Mouse (Mus musculus) myocyte (in vitro differentiated cells): ENCODE results near the gene Akap13. TPM values are rescaled to one million over a fixed set of nuclear protein-coding genes. Genes with fewer than 3 reads are reported as not detected.

Experiments
- H3K27me3 ChIP-seq: one replicate; pipeline ENCODE4 v1.6.1; 2011; ENCODE audit not compliant: control insufficient read depth, insufficient read depth, insufficient read length
- H3K36me3 ChIP-seq: one replicate; pipeline ENCODE4 v1.6.1; 2011; ENCODE audit not compliant: control insufficient read depth, insufficient read depth
- H3K4me2 ChIP-seq: one replicate; pipeline ENCODE4 v1.6.1; 2011; ENCODE audit warnings: low read depth, control low read depth
- H3K4me3 ChIP-seq: one replicate; pipeline ENCODE4 v1.5.1; 2011; ENCODE audit warnings: mild to moderate bottlenecking, control low read depth, moderate library complexity
- H3K79me2 ChIP-seq: one replicate; pipeline ENCODE4 v1.6.1; 2011; ENCODE audit not compliant: control insufficient read depth, insufficient read depth
- H3ac ChIP-seq: one replicate; pipeline ENCODE4 v1.6.1; 2011; ENCODE audit not compliant: control insufficient read depth, insufficient read length
- CEBPB ChIP-seq: IDR thresholded peaks from 2 replicates; pipeline ENCODE4 v1.6.1; 2011; ENCODE audit warnings: mild to moderate bottlenecking, moderate library complexity; ENCODE audit not compliant: poor library complexity, insufficient read depth, severe bottlenecking
- E2F4 ChIP-seq: IDR thresholded peaks from one replicate; pipeline ENCODE4 v1.6.1; 2011; ENCODE audit warnings: mild to moderate bottlenecking, control low read depth, moderate library complexity; ENCODE audit not compliant: insufficient read depth
- MAX ChIP-seq: IDR thresholded peaks from one replicate; pipeline ENCODE4 v1.6.1; 2011; ENCODE audit warnings: low read depth, mild to moderate bottlenecking, control low read depth
- MYOD1 ChIP-seq, 3 experiments: IDR thresholded peaks; one replicate each; pipeline ENCODE4 v1.6.1; 2011; ENCODE audit warnings: control low read depth in 2 of 3, low read depth in 2 of 3, mild to moderate bottlenecking in 2 of 3, moderate library complexity in 1 of 3; ENCODE audit not compliant: insufficient read length in 2 of 3, control insufficient read depth in 1 of 3
- MYOG ChIP-seq, 3 experiments: IDR thresholded peaks; one replicate each; pipeline ENCODE4 v1.6.1; 2011; ENCODE audit warnings: control low read depth in 2 of 3, low read depth in 2 of 3, mild to moderate bottlenecking in 2 of 3; ENCODE audit not compliant: insufficient read length in 2 of 3, control insufficient read depth in 1 of 3, insufficient read depth in 1 of 3
- POLR2A ChIP-seq: IDR thresholded peaks from one replicate; pipeline ENCODE4 v1.6.1; 2011; ENCODE audit warnings: low read depth, mild to moderate bottlenecking, control low read depth, moderate library complexity; ENCODE audit not compliant: insufficient read length
- POLR2AphosphoS2 ChIP-seq: IDR thresholded peaks from one replicate; pipeline ENCODE4 v1.6.1; 2011; ENCODE audit warnings: low read depth, control low read depth; ENCODE audit not compliant: insufficient read length
- REST ChIP-seq: IDR thresholded peaks from one replicate; pipeline ENCODE4 v1.6.1; 2011; ENCODE audit warnings: mild to moderate bottlenecking, control low read depth, moderate library complexity; ENCODE audit not compliant: insufficient read depth, insufficient read length
- SRF ChIP-seq: IDR thresholded peaks from one replicate; pipeline ENCODE4 v1.6.1; 2011; ENCODE audit warnings: low read depth; ENCODE audit not compliant: control insufficient read depth, insufficient read length
- TCF12 ChIP-seq: IDR thresholded peaks from one replicate; pipeline ENCODE4 v1.6.1; 2011; ENCODE audit warnings: mild to moderate bottlenecking, control low read depth; ENCODE audit not compliant: poor library complexity, insufficient read depth, severe bottlenecking
- TCF3 ChIP-seq: IDR thresholded peaks from one replicate; pipeline ENCODE4 v1.6.1; 2011; ENCODE audit warnings: low read depth, control low read depth; ENCODE audit not compliant: insufficient read length
- USF1 ChIP-seq: IDR thresholded peaks from one replicate; pipeline ENCODE4 v1.6.1; 2011; ENCODE audit warnings: low read depth, mild to moderate bottlenecking, control low read depth, moderate library complexity
- polyA plus RNA-seq: library from polyadenylated mRNA; unstranded; fragments of >200 nt; fragmentation: generic; extraction: Trizol; gene quantifications from one replicate; pipeline ENCODE4 v1.2.1, GENCODE M21; 2012; ENCODE audit warnings: missing spikeins

Gene Akap13
- polyA plus RNA-seq, 1 experiment, result 13.9 TPM

DNA sequence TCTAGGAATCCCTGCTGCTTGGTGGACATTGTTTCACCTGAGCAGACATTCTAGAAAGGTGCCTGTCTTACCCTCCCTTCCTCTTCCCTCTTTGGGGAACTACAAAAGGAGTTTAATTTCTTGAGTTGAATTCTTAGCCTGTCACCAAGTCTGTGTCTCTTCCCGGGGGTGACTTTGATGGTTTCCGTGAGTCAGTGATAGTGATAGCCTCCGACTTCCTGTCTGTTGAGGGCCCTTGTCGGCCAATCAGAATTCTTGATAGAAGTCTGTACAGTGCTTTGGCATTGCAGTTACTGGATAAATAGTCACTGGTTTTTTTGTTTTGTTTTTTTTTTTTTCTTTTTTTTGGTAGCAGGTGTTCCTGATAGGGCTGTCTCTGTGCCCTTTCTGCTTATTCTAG is 116.8 kb downstream of the Akap13 start:
- Histone ChIP-seq H3K4me2 (no peak overlapping the region), H3ac (no peak overlapping the region), H3K4me3 (no peak overlapping the region), H3K36me3 (no peaks in the 10 kb centered on the region), H3K27me3 (no peaks in the 10 kb centered on the region), H3K79me2 (peaks cover 48% of the 10 kb centered on the region)
- TF ChIP-seq MYOG (IDR thresholded peaks at IDR 0.05; ENCODE audit: control insufficient read depth in 1 of 3, insufficient read depth in 1 of 3, insufficient read length in 2 of 3, low read depth in 2 of 3), result no peak
- no peak for TF ChIP-seq USF1
- no peak for TF ChIP-seq MYOD1 (IDR thresholded peaks at IDR 0.05; ENCODE audit: control insufficient read depth in 1 of 3, insufficient read length in 2 of 3, low read depth in 2 of 3)
- no peak for TF ChIP-seq SRF
- TF ChIP-seq E2F4, result no peak
- TF ChIP-seq POLR2A, result no peak
- no peak for TF ChIP-seq MAX
- TF ChIP-seq CEBPB, result no peak
- TF ChIP-seq REST, result no peak
- no peak for TF ChIP-seq TCF12
- no peak for TF ChIP-seq TCF3

DNA sequence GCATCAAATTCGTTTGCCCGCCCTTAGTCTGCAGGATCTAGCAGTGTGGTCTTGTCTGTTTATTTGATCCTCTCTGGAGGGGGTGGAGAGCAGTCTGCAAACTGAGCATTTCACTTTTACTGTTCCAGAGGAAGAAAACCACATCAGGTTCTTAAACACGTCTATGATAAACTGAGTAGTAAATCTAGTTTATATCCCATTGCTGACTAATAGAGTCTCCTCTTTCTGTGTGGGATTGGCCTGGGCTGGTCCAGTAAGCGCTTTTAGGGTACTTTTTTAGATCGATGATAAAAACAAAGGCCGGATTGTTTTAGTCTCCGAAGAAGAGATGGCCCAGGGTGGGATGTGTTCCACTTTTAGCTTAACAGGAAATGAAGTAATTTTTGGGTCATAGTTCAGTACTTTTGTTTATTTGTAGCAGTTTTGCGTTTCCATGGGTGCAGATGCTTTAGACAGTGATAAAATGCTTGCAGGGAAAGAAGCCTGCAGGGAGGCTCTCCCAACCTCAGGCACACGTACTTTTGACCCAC is 119.9 kb downstream of the Akap13 start:
- no peak for TF ChIP-seq MAX
- no peak for TF ChIP-seq CEBPB
- no peak for TF ChIP-seq TCF12
- TF ChIP-seq USF1, result no peak
- H3K4me2 ChIP-seq, result peak overlapping the region; percentile 81
- no peak overlapping the region for H3ac ChIP-seq
- no peak overlapping the region for H3K4me3 ChIP-seq
- H3K27me3 ChIP-seq, result no peaks in the 10 kb centered on the region
- H3K79me2 ChIP-seq, result peaks cover 47% of the 10 kb centered on the region
- peaks cover 4% of the 10 kb centered on the region for H3K36me3 ChIP-seq

DNA sequence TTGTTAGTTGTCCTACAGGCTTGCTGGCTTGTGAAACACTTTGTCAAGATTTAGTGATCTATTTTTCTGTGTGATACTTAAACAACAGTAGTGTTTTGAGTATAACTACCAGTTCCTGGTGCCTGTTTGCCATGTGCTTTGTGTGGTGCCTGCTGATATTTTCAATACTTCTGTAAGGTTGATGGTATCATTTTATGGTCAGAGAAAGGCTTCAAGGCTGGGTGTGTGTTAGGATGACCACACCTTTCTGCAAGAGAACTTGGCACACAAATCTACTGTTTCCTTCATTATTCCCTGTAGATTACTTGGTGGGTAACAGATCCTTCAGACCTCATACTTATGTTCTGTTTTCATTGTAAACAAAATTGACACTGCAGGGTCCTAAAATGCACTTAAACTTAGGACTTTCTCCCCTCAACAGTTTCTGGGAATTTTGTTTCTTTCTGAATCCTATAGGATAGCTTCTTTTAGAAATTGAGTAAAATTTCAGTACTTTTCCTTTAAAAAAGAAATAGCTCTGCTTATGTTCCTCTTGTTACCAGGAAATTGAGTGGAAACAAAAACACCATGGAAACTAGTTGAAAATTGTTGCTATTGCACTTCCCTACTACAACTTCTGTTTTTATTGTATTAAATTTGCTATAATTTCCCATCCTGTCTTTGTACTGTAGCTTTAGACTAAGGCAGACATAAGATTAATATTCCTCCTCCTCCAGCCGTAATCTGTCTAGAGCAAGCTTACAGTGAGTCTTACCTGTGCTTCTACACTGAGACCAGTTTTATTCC is 120.7 kb downstream of the Akap13 start:
- Histone ChIP-seq H3K4me2 (peak overlapping the region; percentile 81), H3K36me3 (peaks cover 11% of the 10 kb centered on the region), H3K4me3 (no peak overlapping the region), H3K27me3 (no peaks in the 10 kb centered on the region), H3ac (no peak overlapping the region), H3K79me2 (peaks cover 47% of the 10 kb centered on the region)
- TF ChIP-seq SRF (no peak), MYOD1 (IDR thresholded peaks at IDR 0.05; ENCODE audit: control insufficient read depth in 1 of 3, insufficient read length in 2 of 3, low read depth in 2 of 3) (no peak), TCF12 (no peak), TCF3 (no peak), POLR2A (no peak), USF1 (no peak), E2F4 (no peak), POLR2AphosphoS2 (no peak), MAX (no peak), CEBPB (no peak), MYOG (IDR thresholded peaks at IDR 0.05; ENCODE audit: control insufficient read depth in 1 of 3, insufficient read depth in 1 of 3, insufficient read length in 2 of 3, low read depth in 2 of 3) (no peak), REST (no peak)

DNA sequence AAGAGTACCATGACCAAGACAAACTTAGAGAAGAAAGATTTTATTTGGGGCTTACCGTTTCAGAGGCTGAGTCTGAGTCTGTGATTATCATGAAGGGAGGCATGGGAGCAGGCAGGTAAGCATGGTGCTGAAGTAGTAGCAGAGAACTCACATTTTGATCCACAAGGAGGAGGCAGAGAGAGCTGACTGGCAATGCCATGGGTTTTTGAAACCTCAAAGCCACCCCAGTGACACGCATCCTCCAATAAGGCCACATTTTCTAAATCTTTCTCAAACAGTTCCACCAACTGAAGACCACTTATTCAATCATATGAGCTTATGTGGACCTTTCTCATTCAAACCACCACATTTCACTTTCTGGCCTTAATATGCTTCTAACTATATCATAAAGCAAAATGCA is 121.5 kb downstream of the Akap13 start:
- no peak overlapping the region for H3ac ChIP-seq
- H3K27me3 ChIP-seq, result no peaks in the 10 kb centered on the region
- no peak overlapping the region for H3K4me3 ChIP-seq
- H3K79me2 ChIP-seq, result peaks cover 40% of the 10 kb centered on the region
- H3K4me2 ChIP-seq, result no peak overlapping the region
- TF ChIP-seq USF1 (no peak), POLR2AphosphoS2 (no peak), TCF3 (no peak), MYOD1 (IDR thresholded peaks at IDR 0.05; ENCODE audit: control insufficient read depth in 1 of 3, insufficient read length in 2 of 3, low read depth in 2 of 3) (no peak), CEBPB (no peak), MYOG (IDR thresholded peaks at IDR 0.05; ENCODE audit: control insufficient read depth in 1 of 3, insufficient read depth in 1 of 3, insufficient read length in 2 of 3, low read depth in 2 of 3) (no peak), SRF (no peak), MAX (no peak), POLR2A (no peak), REST (no peak)
- H3K36me3 ChIP-seq, result peaks cover 11% of the 10 kb centered on the region
